Mouse (Mus musculus) frontal cortex, postnatal 10 days (tissue): ENCODE measurements at regions not wholly inside any gene's neighbourhood (a gene's known extent, or its start where the extent isn't known, plus 50 kb on each side); places are given as distances from the start of the nearest gene placed in this dataset.

ENCODE experiments used
- DNase-seq, 2 experiments: peaks; one replicate each; pipeline ENCODE4 v3.0.0; 2022; ENCODE audit warnings: low spot score in 2 of 2, mixed read lengths in 1 of 2

GRCm38 (mm10) chr1:142042751-142043150 lies 1597.7 kb upstream of the B3galt2 start:
- no peak for DNase-seq

- no peak for DNase-seq
These were observed 1585.3 kb upstream of the B3galt2 start for GRCm38 (mm10) chr1:142055207-142055606.
